11 mouse cellular contexts compared by ENCODE assay signal in genomic region chr11:108140028-108140427, GRCm38 (mm10).
A peak's percentile ranks its signal among the peaks of the same experiment; 100 is the strongest.
DNase-seq lines count a peak whose midpoint lies in the region; ATAC-seq and TF ChIP-seq lines count a peak whose summit lies in the region.
"Had no signal": no experiment of that assay in that cellular context is flagged by ENCODE, and none has a peak within 500 bp of the region (broad histone marks: within the 10 kb centered on the region; RNA-seq: fewer than 3 reads in every experiment).

No protein-coding gene starts in this region.

- no peaks in the 10 kb centered on the region for H3K79me2 ChIP-seq in liver, adult 2 months (ENCODE audit: control insufficient read depth, insufficient read depth, low read length)

- H3K4me1 ChIP-seq in liver, adult 2 months (ENCODE audit: control insufficient read depth, insufficient read depth, low read length) = no peaks in the 10 kb centered on the region; the same call in 1 of the 2 replicates
- H3K4me1 ChIP-seq in heart, embryonic 11.5 days (ENCODE audit: control insufficient read depth, insufficient read depth, low read length) = peaks cover 21% of the 10 kb centered on the region

- no peak for TF ChIP-seq CTCF in liver, adult 2 months (IDR thresholded peaks at IDR 0.05; ENCODE audit: low read depth, low read length)

- H3K4me2 ChIP-seq in heart, embryonic 11.5 days = no peak overlapping the region

- no peak overlapping the region for H3K27ac ChIP-seq in liver, adult 2 months (replicated peaks; ENCODE audit: insufficient read depth, low read depth, low read length)
- H3K27ac ChIP-seq in heart, embryonic 11.5 days (ENCODE audit: low read depth, low read length) = no peak overlapping the region

- no peaks in the 10 kb centered on the region for H3K9me3 ChIP-seq in heart, embryonic 11.5 days (replicated peaks; ENCODE audit: control insufficient read depth, low read length)

- 21% methylated on average over 7 of the region's 7 CpGs for WGBS in liver, adult 2 months
- 83% methylated on average over 7 of the region's 7 CpGs for WGBS in heart, embryonic 11.5 days (ENCODE audit: insufficient replicate concordance)

- no peaks in the 10 kb centered on the region for H3K36me3 ChIP-seq in liver, adult 2 months (ENCODE audit: control insufficient read depth, insufficient read depth, low read length)
- no peaks in the 10 kb centered on the region for H3K36me3 ChIP-seq in heart, embryonic 11.5 days (ENCODE audit: control insufficient read depth, insufficient read depth, low read length)

- no peak for TF ChIP-seq POLR2A in liver, adult 2 months (IDR thresholded peaks at IDR 0.05; ENCODE audit: extremely low read depth, insufficient read depth, low read length)

- no peak overlapping the region for H3K4me3 ChIP-seq in liver, adult 2 months (ENCODE audit: insufficient read depth, low read depth, low read length)
- H3K4me3 ChIP-seq in heart, embryonic 11.5 days (ENCODE audit: low read depth, low read length) = no peak overlapping the region

- ATAC-seq in heart, embryonic 11.5 days (replicated peaks; ENCODE audit: insufficient number of reproducible peaks, low FRiP score, low TSS enrichment) = no peak
- ATAC-seq: intestine, embryonic 16.5 days had no signal

- DNase-seq in cerebellum, postnatal 10 days = peak; percentile 49 to 56
- DNase-seq in cerebellum, adult 11-12 months = no peak
- DNase-seq in liver, adult 2 months (ENCODE audit: extremely low read depth, low read depth, low spot score) = peak; percentile 83
- DNase-seq in liver = no peak
- DNase-seq in adrenal gland, postnatal 36 days = peak; percentile 12 to 53
- DNase-seq in lung, postnatal 10 days = peak; percentile 76
- DNase-seq in B cell, adult 2 months = no peak
- DNase-seq: gastrocnemius, postnatal 36 days; right cerebral cortex, adult 18-20 months had no signal

- H3K27me3 ChIP-seq in liver, adult 2 months (ENCODE audit: control insufficient read depth, insufficient read depth, low read length) = no peaks in the 10 kb centered on the region
- no peaks in the 10 kb centered on the region for H3K27me3 ChIP-seq in heart, embryonic 11.5 days (ENCODE audit: control insufficient read depth, insufficient read depth, low read length)

- H3K9ac ChIP-seq in liver, adult 2 months (ENCODE audit: low read depth, low read length) = no peak overlapping the region
- H3K9ac ChIP-seq in heart, embryonic 11.5 days (ENCODE audit: low read depth, low read length) = no peak overlapping the region

Comparison
In these comparisons a context has a peak if more than half of its experiments do, and no peak if none do; other contexts are left out.
1. DNase-seq: peak in cerebellum, postnatal 10 days (2 of 2), liver, adult 2 months (single experiment), adrenal gland, postnatal 36 days (2 of 2) and lung, postnatal 10 days (single experiment); none in cerebellum, adult 11-12 months (single experiment), liver (single experiment) and B cell, adult 2 months (0 of 2).